Mouse (Mus musculus) urinary bladder, postnatal 4 days (tissue): ENCODE data around the gene Lypla2.

ENCODE experiments used
- DNase-seq, 2 experiments: peaks; one replicate each; pipeline ENCODE4 v3.0.0; 2021 to 2022; ENCODE audit warnings: low spot score in 2 of 2

Lypla2 gene

DNA sequence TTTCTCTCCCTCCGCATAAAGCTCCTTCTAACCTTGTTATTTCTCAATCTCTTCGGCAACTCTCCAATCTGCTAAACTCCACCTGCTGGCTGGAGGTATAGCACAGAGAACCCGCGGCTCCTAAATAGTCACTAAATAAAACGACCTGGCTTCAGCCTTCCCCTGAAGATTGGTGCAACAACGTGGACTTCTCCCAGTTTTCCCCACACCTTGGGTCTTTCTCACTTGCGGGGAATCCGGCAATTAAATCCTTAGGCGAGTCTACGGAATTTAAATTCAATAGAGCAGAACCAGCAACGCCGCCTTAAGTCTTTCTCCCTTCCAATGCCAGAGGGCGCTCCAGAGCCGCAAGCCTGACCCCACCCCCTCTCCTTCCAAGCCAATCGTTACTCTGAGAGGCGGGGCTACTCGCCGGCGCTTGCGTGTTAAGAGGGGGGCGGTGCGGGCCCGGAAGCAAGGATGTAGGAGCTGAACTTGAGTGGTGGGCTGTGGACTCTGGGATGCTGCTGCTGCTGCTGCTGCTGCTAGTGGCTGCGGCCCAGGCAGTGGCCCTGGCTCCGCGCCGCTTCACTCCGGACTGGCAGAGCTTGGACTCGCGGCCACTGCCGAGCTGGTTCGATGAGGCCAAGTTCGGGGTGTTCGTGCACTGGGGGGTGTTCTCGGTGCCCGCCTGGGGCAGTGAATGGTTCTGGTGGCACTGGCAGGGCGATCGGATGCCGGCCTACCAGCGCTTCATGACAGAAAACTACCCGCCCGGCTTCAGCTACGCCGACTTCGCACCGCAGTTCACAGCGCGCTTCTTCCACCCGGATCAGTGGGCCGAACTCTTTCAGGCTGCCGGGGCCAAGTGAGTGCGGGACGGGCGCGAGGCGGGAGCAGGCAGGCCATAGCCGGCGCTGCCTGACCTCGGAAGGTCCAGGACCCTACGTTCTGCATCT, 51.9 kb downstream of the Lypla2 start, which contains the start of gene Fuca1:
TSS of gene Fuca1 (plus strand) at position 432 of the 938 bp plus-strand sequence.
- DNase-seq, result peak; percentile 90 to 96

DNA sequence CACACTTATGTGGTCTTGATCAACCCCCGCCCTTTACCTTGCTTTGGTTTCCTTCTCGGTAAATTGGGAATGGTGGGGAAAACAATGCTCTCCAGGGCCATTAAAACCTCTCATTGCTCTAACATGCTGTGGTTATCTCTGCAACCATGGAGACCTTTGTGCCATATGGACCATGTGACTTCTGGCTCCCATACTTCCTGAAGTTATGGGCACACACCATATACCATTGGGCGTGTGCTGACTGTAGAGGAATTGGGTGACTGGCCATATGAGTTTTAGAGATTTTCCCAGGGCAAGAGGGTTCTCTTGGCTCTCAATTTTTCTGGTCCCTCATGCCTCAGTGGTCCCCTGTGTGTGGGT, 53.2 kb downstream of the Lypla2 start:
- DNase-seq, result no peak

DNA sequence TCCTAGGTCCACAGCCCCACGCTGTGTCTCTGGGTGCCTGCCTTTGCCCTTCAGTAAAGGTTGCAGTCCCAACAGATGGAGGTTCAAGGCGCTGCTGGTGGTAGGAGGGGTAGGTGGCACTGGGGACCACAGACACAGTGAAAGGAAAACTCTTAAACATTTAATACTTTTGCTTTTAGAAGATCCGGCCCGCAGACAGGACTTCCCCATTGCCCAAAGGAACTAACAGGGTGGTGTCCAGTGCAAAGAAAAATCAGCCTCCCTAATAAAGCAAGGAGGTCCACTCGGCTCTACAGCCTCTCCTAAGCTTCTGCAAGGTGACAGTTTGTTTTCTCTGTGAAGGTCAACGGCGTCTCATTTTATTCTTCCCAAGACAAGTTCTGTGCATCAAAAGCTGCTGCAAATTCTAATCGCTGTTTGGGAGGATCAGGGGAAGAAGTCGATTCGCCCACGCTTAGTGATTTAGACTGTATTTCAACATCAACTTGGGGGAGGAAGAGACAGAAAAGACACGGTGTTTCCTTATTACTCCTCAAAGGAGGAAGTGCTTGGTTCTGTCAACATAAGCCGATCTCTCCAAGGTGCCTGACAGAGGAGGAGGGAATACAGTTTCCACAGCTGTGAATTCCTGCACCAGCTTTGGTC, 53.7 kb downstream of the Lypla2 start:
- no peak for DNase-seq
